Mouse (Mus musculus): ENCODE measurements at regions not wholly inside any gene's neighbourhood (a gene's known extent, or its start where the extent isn't known, plus 50 kb on each side); places are given as distances from the start of the nearest gene placed in this dataset.

DNA sequence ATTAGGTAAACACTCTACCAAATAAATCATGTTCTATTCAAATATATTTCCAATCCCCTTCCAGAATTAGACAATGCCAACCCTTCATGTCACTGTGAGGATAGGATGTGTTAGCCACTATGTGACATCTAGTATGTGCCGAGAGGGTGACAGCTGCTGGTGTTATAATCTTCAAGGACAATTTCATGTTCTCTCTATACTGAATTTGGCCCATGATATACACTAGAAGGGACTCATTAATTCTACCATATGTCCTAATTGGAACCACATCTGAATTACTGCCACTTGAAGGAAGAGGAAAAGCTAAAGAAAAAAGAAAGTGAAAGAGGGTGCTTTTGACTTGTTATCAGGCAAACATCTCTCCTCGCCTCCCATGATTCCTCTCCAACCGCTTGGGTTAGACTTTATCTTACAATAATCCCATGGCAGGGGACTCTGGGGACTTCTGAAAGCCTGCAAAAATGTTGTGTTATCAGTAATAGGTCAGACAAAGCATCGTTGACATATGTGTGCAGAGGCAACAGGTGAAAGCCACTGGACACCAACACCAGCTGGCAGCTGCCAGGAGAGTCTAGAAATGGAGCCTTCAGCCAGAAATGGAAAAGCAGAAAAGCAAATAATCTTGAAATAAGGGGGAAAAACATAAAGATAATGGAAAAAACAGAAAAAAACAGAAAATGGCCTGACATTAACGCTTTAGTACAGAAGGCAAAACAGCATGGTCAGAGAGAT, 131.7 kb upstream of the Hs6st1 start:
- TF ChIP-seq POLR2A (IDR thresholded peaks at IDR 0.05; ENCODE audit: low read depth, low read length): no peak
- no peak for TF ChIP-seq CTCF (conservative IDR thresholded peaks at IDR 0.05; ENCODE audit: insufficient read depth, insufficient read length, low read depth, low read length)

All from kidney, adult 2 months (tissue).